Mouse (Mus musculus): Measurements from ENCODE around the gene Chadl. TPM values are rescaled to one million over a fixed set of nuclear protein-coding genes. Genes with fewer than 3 reads are reported as not detected.
"Not testable (repeated sequence)": the region's sequence is repeated elsewhere in the genome, so short reads cannot be mapped to it uniquely, and the experiment has no call there.

Gene Chadl
- polyA plus RNA-seq, 1 experiment from 2014 or later = 4.6 TPM

DNA sequence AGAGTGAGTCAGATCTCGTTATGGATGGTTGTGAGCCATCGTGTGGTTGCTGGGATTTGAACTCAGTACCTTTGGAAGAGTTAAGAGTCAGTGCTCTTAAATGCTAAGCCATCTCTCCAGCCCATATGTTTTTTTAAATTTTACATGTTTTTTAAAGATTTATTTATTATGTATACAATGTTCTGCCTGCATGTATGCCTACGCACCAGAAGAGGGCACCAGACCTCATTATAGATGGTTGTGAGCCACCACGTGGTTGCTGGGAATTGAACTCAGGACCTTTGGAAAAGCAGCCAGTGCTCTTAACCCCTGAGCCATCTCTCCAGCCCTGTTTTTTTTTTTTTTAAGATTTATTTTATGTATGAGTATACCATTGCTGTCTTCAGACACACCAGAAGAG is 4.3 kb upstream of the Chadl start:
- not testable (repeated sequence) for H3K27me3 ChIP-seq (ENCODE audit: insufficient read depth, low read length); H3K27ac ChIP-seq (ENCODE audit: low read depth); H3K4me2 ChIP-seq; H3K9me3 ChIP-seq (ENCODE audit: low read depth, low read length); H3K4me1 ChIP-seq (ENCODE audit: insufficient read depth); ATAC-seq (ENCODE audit: insufficient read depth); H3K9ac ChIP-seq; DNase-seq; H3K4me3 ChIP-seq (ENCODE audit: low read depth, low read length)
- H3K36me3 ChIP-seq (ENCODE audit: insufficient read depth) = peaks cover 43% of the 10 kb centered on the region
- 75% methylated on average over 4 of the region's 4 CpGs for WGBS
- TF ChIP-seq CTCF (IDR thresholded peaks at IDR 0.05; ENCODE audit: low read depth) = peak; percentile 36; the same call in 1 of the 2 replicates

DNA sequence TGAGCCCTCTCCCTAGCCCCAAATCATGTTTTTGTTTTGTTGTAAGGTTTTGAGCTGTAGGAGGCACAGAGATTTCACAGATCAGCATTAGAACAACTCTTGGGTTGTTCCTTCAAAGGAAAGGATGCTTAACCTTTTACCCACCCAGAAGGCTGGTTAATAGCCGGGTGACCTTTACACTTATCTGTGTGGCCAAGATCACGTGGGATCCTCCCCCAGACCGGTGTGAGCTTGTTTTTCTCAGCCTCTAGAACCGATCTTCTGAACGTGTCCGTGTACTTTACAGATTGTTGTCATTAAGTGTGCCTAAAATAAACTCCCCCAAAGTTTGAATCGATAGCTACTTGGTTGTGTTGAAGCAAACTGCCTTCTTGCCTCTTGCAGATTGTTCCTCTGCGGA is 3.5 kb upstream of the Chadl start:
- WGBS = 56% methylated on average over 8 of the region's 8 CpGs
- Histone ChIP-seq H3K4me2 (no peak overlapping the region), H3K4me1 (ENCODE audit: insufficient read depth) (no peaks in the 10 kb centered on the region), H3K27me3 (ENCODE audit: insufficient read depth, low read length) (peaks cover 4% of the 10 kb centered on the region; the same call in 1 of the 2 replicates), H3K36me3 (ENCODE audit: insufficient read depth) (peaks cover 35% of the 10 kb centered on the region), H3K27ac (ENCODE audit: low read depth) (no peak overlapping the region), H3K9me3 (ENCODE audit: low read depth, low read length) (no peaks in the 10 kb centered on the region), H3K4me3 (ENCODE audit: low read depth, low read length) (no peak overlapping the region), H3K9ac (no peak overlapping the region)
- DNase-seq = no peak
- ATAC-seq (ENCODE audit: insufficient read depth) = no peak
- no peak for TF ChIP-seq CTCF (IDR thresholded peaks at IDR 0.05; ENCODE audit: low read depth)

- no peak for TF ChIP-seq CTCF (IDR thresholded peaks at IDR 0.05; ENCODE audit: low read depth)
- Histone ChIP-seq H3K9ac (no peak overlapping the region), H3K4me1 (ENCODE audit: insufficient read depth) (no peaks in the 10 kb centered on the region), H3K4me3 (ENCODE audit: low read depth, low read length) (no peak overlapping the region), H3K27ac (ENCODE audit: low read depth) (no peak overlapping the region), H3K9me3 (ENCODE audit: low read depth, low read length) (no peaks in the 10 kb centered on the region), H3K27me3 (ENCODE audit: insufficient read depth, low read length) (peaks cover 6% of the 10 kb centered on the region; the same call in 1 of the 2 replicates), H3K4me2 (no peak overlapping the region), H3K36me3 (ENCODE audit: insufficient read depth) (peaks cover 31% of the 10 kb centered on the region)
- 71% methylated on average over 2 of the region's 2 CpGs for WGBS
- ATAC-seq (ENCODE audit: insufficient read depth) (no peak), DNase-seq (no peak)
Observed at GRCm38 (mm10) chr15:81700161-81700560, 3.1 kb upstream of the Chadl start.

DNA sequence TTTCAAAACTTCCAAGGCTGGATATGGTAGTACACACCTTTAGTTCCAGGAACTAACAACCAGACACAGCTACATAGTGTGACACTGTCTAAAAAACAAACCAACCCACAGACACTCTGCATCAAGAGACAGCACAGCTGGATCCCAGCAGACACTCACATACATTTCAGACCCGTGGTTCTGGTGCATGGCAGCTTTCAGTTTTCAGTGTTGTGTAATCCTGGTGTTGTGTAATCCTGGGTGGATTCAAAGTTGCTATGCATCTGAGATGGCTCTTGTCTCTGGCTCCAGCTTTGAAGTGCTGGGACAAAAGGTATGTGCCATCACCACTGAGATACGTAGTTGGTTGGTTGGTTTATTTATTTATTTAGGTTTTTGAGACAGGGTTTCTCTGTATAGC is 1.4 kb upstream of the Chadl start:
- no peak for ATAC-seq (ENCODE audit: insufficient read depth)
- H3K27ac ChIP-seq (ENCODE audit: low read depth) = no peak overlapping the region
- H3K4me3 ChIP-seq (ENCODE audit: low read depth, low read length) = no peak overlapping the region
- no peaks in the 10 kb centered on the region for H3K4me1 ChIP-seq (ENCODE audit: insufficient read depth)
- no peak for TF ChIP-seq CTCF (IDR thresholded peaks at IDR 0.05; ENCODE audit: low read depth)
- peaks cover 15% of the 10 kb centered on the region for H3K36me3 ChIP-seq (ENCODE audit: insufficient read depth)
- H3K27me3 ChIP-seq (ENCODE audit: insufficient read depth, low read length) = peaks cover 23% of the 10 kb centered on the region
- no peak overlapping the region for H3K4me2 ChIP-seq
- no peaks in the 10 kb centered on the region for H3K9me3 ChIP-seq (ENCODE audit: low read depth, low read length)
- H3K9ac ChIP-seq = no peak overlapping the region
- DNase-seq = peak; percentile 38
- 45% methylated on average over 2 of the region's 2 CpGs for WGBS

- DNase-seq (peak; percentile 70), ATAC-seq (ENCODE audit: insufficient read depth) (no peak)
- no peak overlapping the region for H3K9ac ChIP-seq
- H3K9me3 ChIP-seq (ENCODE audit: low read depth, low read length) = no peaks in the 10 kb centered on the region
- no peak overlapping the region for H3K4me2 ChIP-seq
- WGBS = 38% methylated on average over 3 of the region's 3 CpGs
- peak; percentile 53 for TF ChIP-seq CTCF (IDR thresholded peaks at IDR 0.05; ENCODE audit: low read depth)
- no peak overlapping the region for H3K27ac ChIP-seq (ENCODE audit: low read depth)
- peaks cover 8% of the 10 kb centered on the region for H3K36me3 ChIP-seq (ENCODE audit: insufficient read depth)
- no peaks in the 10 kb centered on the region for H3K4me1 ChIP-seq (ENCODE audit: insufficient read depth)
- H3K4me3 ChIP-seq (ENCODE audit: low read depth, low read length) = no peak overlapping the region
- peaks cover 29% of the 10 kb centered on the region for H3K27me3 ChIP-seq (ENCODE audit: insufficient read depth, low read length)
Observed at GRCm38 (mm10) chr15:81697847-81698246, 760 bp upstream of the Chadl start.

DNA sequence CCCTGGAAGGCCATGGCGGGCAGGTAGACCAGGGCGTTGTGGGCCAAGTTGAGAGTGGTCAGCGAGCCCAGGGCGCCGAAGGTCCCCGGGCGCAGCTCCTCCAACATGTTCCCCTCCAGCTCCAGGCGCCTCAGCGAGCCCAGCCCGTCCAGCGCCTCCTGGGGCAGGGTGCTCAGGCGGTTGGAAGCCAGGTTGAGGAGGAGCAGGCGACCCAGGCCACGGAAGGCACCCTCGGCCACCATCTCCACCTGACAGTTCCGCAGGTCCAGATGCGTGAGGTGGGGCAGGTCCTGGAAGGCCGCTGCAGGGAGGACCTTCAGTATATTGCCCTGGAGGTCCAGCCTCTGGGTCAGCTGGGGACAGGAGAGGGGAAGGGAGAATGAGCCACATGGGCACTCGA is 2.2 kb downstream of the Chadl start:
- no peak for ATAC-seq (ENCODE audit: insufficient read depth)
- Histone ChIP-seq H3K36me3 (ENCODE audit: insufficient read depth) (no peaks in the 10 kb centered on the region), H3K9me3 (ENCODE audit: low read depth, low read length) (no peaks in the 10 kb centered on the region), H3K27ac (ENCODE audit: low read depth) (no peak overlapping the region), H3K4me2 (peak overlapping the region; percentile 96), H3K27me3 (ENCODE audit: insufficient read depth, low read length) (peaks cover 40% of the 10 kb centered on the region), H3K4me3 (ENCODE audit: low read depth, low read length) (peak overlapping the region; percentile 55), H3K4me1 (ENCODE audit: insufficient read depth) (no peaks in the 10 kb centered on the region), H3K9ac (peak overlapping the region; percentile 62)
- no peak for DNase-seq
- WGBS = 29% methylated on average over 19 of the region's 19 CpGs
- TF ChIP-seq CTCF (IDR thresholded peaks at IDR 0.05; ENCODE audit: low read depth) = no peak

- DNase-seq (peak; percentile 86), ATAC-seq (ENCODE audit: insufficient read depth) (peak; percentile 83)
- Histone ChIP-seq H3K4me1 (ENCODE audit: insufficient read depth) (no peaks in the 10 kb centered on the region), H3K9me3 (ENCODE audit: low read depth, low read length) (no peaks in the 10 kb centered on the region), H3K27ac (ENCODE audit: low read depth) (no peak overlapping the region), H3K4me3 (ENCODE audit: low read depth, low read length) (peak overlapping the region; percentile 55), H3K36me3 (ENCODE audit: insufficient read depth) (no peaks in the 10 kb centered on the region), H3K27me3 (ENCODE audit: insufficient read depth, low read length) (peaks cover 40% of the 10 kb centered on the region), H3K9ac (peak overlapping the region; percentile 62), H3K4me2 (peak overlapping the region; percentile 96)
- TF ChIP-seq CTCF (IDR thresholded peaks at IDR 0.05; ENCODE audit: low read depth) = peak; percentile 59
- WGBS = 1% methylated on average over 85 of the region's 107 CpGs
Observed at GRCm38 (mm10) chr15:81693967-81694881, 2.9 kb downstream of the Chadl start.
